Mouse (Mus musculus) gastrocnemius, adult 2 months (tissue): ENCODE data around the gene Hspa1b. TPM values are rescaled to one million over a fixed set of nuclear protein-coding genes. Genes with fewer than 3 reads are reported as not detected.
"Not testable (repeated sequence)": the region's sequence is repeated elsewhere in the genome, so short reads cannot be mapped to it uniquely, and the experiment has no call there.

Experiments used
- DNase-seq: peaks from one replicate; pipeline ENCODE4 v3.0.0; 2022
- H3K27ac ChIP-seq: fragments of 200-600 bp; 2 replicates; pipeline ENCODE4 v1.8.1; 2022; ENCODE audit warnings: mild to moderate bottlenecking
- H3K4me3 ChIP-seq: fragments of 200-600 bp; 2 replicates; pipeline ENCODE4 v1.8.1; 2022; ENCODE audit warnings: mild to moderate bottlenecking, moderate library complexity
- CTCF ChIP-seq: fragments of 200-600 bp; IDR thresholded peaks from 2 replicates; pipeline ENCODE4 v1.8.1; 2022; ENCODE audit warnings: antibody characterized with exemption, mild to moderate bottlenecking, moderate library complexity
- intact Hi-C: fragments of 180-260 bp; cut with DNase I; formaldehyde crosslinking; loops from one replicate; pipeline ENCODE4 v1.15.1; 2025
- total RNA-seq, 2 experiments: library from RNA; stranded (reverse); gene quantifications; 2 replicates each; pipeline ENCODE4 v1.2.3; 2021

Gene Hspa1b
- total RNA-seq, 2 experiments from 2014 or later = 3.9 to 13.0 TPM

DNA sequence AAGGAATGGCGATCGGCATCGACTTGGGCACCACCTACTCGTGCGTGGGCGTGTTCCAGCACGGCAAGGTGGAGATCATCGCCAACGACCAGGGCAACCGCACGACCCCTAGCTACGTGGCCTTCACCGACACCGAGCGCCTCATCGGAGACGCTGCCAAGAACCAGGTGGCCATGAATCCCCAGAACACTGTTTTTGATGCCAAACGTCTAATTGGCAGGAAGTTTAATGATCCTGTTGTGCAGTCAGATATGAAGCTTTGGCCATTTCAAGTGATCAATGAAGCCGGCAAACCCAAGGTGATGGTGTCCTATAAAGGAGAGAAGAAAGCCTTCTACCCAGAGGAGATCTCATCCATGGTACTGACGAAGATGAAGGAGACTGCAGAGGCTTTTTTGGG lies 18.0 kb upstream of the Hspa1b start:
- DNase-seq = no peak
- TF ChIP-seq CTCF = no peak
- Histone ChIP-seq H3K27ac (no peak overlapping the region), H3K4me3 (no peak overlapping the region)
- intact Hi-C loops = no loop called here

GRCm38 (mm10) chr17:34975581-34976492 lies 16.8 kb upstream of the Hspa1b start:
- intact Hi-C loops = no loop called here
- no peak for DNase-seq
- Histone ChIP-seq H3K4me3 (no peak overlapping the region), H3K27ac (no peak overlapping the region)
- TF ChIP-seq CTCF = no peak

DNA sequence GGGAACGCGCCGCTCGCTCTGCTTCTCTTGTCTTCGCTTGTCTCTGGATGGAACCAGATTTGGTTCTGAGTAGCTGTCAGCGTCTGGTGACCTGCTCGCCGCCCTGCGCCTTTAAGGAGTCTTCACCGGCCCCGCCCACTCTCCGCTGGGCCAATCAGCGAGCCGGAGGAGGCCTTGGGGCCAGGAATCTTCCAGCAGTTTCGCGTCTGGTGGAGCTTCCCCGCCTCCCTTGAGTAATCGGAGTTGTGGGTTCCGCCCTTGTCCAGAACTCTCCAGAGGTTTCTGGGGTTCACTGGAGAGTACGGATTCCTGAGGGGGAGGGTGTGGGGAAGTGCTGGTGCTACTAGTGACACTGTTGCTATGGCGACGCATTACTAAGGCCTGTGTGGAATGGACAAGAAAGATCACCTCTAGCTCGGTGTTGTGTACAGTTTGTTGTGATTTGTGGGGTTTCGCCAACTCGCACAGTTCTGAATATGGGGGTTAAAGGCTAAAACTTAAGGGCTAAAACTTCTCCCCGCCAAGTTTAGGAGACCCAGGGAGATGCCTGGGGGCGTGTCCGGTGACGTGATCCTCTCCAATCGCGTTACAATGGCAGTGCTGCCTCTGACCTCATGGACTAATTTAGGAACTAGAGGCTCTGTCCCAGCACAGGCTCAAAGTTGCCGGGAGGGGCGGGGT lies 13.2 kb upstream of the Hspa1b start, which contains the start of the genes Hspa1a and Hspa1l:
Gene Hspa1a, minus strand, starts transcription at position 88 of the 681 bp plus-strand sequence.
Gene Hspa1l, plus strand, starts transcription at position 635 of the 681 bp plus-strand sequence.
- intact Hi-C loops = not testable (repeated sequence)
- DNase-seq = peak; percentile 92
- Histone ChIP-seq H3K27ac (peak within 1 kb of the TSS; percentile 94), H3K4me3 (peak within 1 kb of the TSS; percentile 74)

DNA sequence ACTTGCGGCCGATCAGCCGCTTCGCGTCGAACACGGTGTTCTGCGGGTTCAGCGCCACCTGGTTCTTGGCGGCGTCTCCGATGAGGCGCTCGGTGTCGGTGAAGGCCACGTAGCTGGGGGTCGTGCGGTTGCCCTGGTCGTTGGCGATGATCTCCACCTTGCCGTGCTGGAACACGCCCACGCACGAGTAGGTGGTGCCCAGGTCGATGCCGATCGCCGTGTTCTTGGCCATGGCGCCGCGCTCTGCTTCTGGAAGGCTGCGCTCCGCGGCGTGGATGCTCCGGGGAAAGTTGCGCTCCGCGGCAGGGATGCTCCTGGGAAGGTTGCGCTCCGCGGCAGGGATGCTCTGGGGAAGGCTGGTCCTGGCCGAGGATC lies 12.6 kb upstream of the Hspa1b start:
- Histone ChIP-seq H3K27ac (peak overlapping the region; percentile 94), H3K4me3 (peak overlapping the region; percentile 74)
- intact Hi-C loops, DNase-seq: not testable (repeated sequence)

GRCm38 (mm10) chr17:34970850-34971249 lies 11.8 kb upstream of the Hspa1b start:
- DNase-seq, H3K4me3 ChIP-seq, intact Hi-C loops: not testable (repeated sequence)

DNA sequence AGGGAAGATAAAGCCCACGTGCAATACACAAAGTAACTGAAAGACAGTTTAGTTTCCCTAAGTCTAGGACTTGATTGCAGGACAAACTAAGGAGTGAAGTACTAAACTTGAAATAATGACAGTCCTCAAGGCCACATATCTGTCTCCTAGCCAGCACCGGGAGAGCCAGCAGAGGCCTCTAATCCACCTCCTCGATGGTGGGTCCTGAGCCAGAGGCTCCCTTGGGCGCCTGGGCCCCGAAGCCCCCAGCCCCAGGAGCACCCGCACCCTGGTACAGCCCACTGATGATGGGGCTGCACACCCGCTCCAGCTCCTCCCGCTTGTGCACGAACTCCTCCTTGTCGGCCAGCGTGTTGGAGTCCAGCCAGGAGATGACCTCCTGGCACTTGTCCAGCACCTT lies 10.8 kb upstream of the Hspa1b start, which contains the start of gene Gm20481:
Gene Gm20481, plus strand, starts transcription at position 91 of the 400 bp plus-strand sequence.
- peak within 1 kb of the TSS; percentile 41 for H3K4me3 ChIP-seq
- H3K27ac ChIP-seq, DNase-seq, intact Hi-C loops: not testable (repeated sequence)

More at GRCm38 (mm10) chr17:34970850-34971249, 11.8 kb upstream of the Hspa1b start:
- H3K27ac ChIP-seq = not testable (repeated sequence)

GRCm38 (mm10) chr17:34965627-34966026 lies 6.6 kb upstream of the Hspa1b start:
- TF ChIP-seq CTCF = no peak
- intact Hi-C loops = no loop called here
- Histone ChIP-seq H3K4me3 (no peak overlapping the region), H3K27ac (peak overlapping the region; percentile 77)
- no peak for DNase-seq

DNA sequence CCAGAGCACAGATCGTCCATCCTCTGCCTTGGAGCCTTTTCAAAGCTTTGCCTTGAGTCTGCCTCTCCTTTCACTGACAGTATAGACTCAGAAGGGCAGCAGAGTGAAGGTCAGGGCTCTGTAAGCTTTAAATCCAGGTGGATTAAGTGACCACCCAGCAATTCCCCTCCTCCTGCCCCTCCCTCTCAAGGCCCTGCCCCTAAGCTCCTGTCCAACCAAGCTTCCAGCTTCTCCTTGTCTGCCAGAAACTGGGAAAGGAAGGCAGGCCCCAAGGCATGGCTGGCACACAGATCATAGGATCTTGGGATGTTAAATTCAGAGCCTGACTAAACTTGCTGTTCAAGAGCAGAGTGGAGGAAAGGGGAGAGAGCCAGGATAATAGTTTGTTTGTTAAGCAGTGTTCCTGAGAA lies 5.6 kb upstream of the Hspa1b start:
- no peak for DNase-seq
- TF ChIP-seq CTCF = no peak
- intact Hi-C loops = no loop called here
- Histone ChIP-seq H3K27ac (peak overlapping the region; percentile 77), H3K4me3 (no peak overlapping the region)

- intact Hi-C loops = no loop called here
- no peak for TF ChIP-seq CTCF
- Histone ChIP-seq H3K27ac (0 out of 2 replicates have a peak overlapping the region, but pooled peaks have one; percentile 57), H3K4me3 (no peak overlapping the region)
- DNase-seq = no peak
These were observed 3.8 kb upstream of the Hspa1b start for GRCm38 (mm10) chr17:34962841-34963240.

DNA sequence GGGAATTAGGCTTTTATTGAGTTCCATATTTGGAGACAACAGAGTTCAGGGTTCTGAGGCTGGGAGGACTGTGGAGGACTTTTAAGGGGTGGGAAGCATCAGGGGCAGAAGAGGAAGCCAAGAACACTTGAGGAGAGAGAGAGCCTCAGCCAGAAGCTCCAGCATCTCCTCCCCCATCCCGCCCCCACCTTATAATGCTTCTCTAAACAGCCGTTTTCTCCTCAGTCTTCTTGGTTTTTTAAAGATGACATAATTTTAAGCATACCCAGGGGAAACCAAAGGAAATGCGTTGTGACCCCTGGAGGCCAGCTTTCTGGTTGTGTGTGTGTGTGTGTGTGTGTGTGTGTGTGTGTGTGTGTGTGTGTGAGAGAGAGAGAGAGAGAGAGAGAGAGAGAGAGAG lies 3.1 kb upstream of the Hspa1b start:
- H3K27ac ChIP-seq = peak overlapping the region; percentile 83
- DNase-seq = no peak
- H3K4me3 ChIP-seq = no peak overlapping the region
- no peak for TF ChIP-seq CTCF
- intact Hi-C loops = no loop called here

- TF ChIP-seq CTCF = no peak
- no peak overlapping the region for H3K4me3 ChIP-seq
- peak overlapping the region; percentile 95 for H3K27ac ChIP-seq
- no peak for DNase-seq
- intact Hi-C loops = no loop called here
These were observed 1.9 kb upstream of the Hspa1b start for GRCm38 (mm10) chr17:34960702-34961493.

GRCm38 (mm10) chr17:34959881-34960515 lies 960 bp upstream of the Hspa1b start:
- DNase-seq = peak; percentile 42
- TF ChIP-seq CTCF = no peak
- Histone ChIP-seq H3K27ac (peak overlapping the region; percentile 95), H3K4me3 (peak overlapping the region; percentile 83)
- intact Hi-C loops = no loop called here

GRCm38 (mm10) chr17:34958734-34959129 lies 306 bp downstream of the Hspa1b start:
- peak; percentile 44 for DNase-seq
- peak overlapping the region; percentile 83 for H3K4me3 ChIP-seq
- intact Hi-C loops = not testable (repeated sequence)
- H3K27ac ChIP-seq = peak overlapping the region; percentile 95

GRCm38 (mm10) chr17:34957966-34958365 lies 1.1 kb downstream of the Hspa1b start:
- DNase-seq, intact Hi-C loops, H3K27ac ChIP-seq: not testable (repeated sequence)
- peak overlapping the region; percentile 51 for H3K4me3 ChIP-seq

DNA sequence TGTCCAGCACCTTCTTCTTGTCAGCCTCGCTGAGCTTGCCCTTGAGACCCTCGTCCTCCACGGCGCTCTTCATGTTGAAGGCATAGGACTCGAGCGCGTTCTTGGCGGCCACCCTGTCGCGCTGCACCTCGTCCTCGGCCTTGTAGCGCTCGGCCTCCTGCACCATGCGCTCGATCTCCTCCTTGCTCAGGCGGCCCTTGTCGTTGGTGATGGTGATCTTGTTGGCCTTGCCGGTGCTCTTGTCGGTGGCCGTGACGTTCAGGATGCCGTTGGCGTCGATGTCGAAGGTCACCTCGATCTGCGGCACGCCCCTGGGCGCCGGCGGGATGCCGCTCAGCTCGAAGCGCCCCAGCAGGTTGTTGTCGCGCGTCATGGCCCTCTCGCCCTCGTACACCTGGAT lies 1.7 kb downstream of the Hspa1b start:
- intact Hi-C loops, DNase-seq, H3K27ac ChIP-seq: not testable (repeated sequence)
- peak overlapping the region; percentile 51 for H3K4me3 ChIP-seq
